Mouse (Mus musculus) A20 (cell line): Measurements from ENCODE around the gene Ifitm2.

Experiments used
- DNase-seq: peaks from one replicate; pipeline ENCODE4 v3.0.0-alpha.2; 2011; ENCODE audit warnings: low read depth, low spot score

The Ifitm2 gene

DNA sequence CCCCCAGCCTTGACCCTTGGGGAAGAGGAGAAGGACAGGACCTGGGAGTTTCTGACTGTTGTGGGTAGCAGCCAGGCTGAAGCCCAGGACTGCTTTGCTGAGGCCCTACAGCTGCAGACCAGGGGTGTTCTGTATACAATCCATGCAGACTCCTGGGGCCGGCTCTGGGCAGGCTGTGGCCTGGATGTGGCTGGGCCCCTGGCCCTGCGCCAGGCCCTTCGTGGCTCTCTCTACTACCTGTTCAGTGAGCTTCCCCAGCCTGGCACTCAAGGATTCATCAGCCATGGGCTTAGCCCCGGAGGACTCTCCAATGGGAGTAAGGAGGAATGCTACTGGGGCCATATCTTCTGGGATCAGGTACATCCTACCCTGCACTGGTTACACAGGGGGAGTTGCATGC is 12.4 kb downstream of the Ifitm2 start:
- no peak for DNase-seq

GRCm38 (mm10) chr7:140942811-140943210 is 13.0 kb downstream of the Ifitm2 start:
- no peak for DNase-seq

- no peak for DNase-seq
These were observed 13.4 kb downstream of the Ifitm2 start for GRCm38 (mm10) chr7:140942341-140942740.

DNA sequence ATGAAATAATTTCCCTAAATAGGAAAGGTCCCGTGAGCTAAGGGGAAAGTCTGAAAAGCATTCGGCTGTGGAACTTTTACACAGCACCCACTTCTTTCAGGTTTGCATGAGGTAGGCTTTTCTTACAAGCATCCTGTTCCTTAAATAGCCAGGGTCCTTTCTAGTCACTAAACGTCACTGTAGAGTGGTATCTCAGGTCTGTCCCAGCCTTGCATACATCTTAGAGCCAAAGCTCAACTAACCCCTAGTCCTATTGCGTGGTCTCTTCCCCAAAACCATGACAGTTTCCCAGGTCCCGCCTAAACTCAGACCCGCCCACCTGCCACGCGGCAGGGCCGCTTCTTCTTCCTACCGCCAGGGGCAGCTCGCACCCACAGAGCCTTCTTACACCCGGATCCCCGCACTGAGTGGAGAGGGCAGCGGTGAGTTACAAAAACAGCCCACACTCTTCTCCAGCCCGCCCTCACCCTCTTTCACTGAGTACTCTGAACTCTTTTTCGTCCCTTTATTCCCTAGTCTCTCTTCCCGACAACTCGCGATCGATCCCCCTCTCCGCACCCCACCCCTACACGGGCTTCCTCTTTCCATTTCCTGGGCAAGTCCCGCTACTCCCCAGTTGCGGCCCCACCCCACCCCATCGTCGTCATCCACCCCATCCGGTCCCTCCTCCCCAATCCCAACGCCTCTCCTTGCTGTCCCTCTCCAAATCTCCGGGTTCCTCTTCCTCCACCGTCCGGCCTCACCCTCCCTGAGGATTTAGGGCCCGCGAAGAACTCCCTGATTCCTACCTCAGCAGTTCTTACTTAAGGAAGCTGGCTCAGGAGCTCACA is 14.3 kb downstream of the Ifitm2 start, which contains the start of gene Pgghg:
Pgghg (plus strand) TSS at position 170 of the 830 bp plus-strand sequence.
- DNase-seq: peak; percentile 94

GRCm38 (mm10) chr7:140939669-140940171 is 16.1 kb downstream of the Ifitm2 start:
- no peak for DNase-seq

DNA sequence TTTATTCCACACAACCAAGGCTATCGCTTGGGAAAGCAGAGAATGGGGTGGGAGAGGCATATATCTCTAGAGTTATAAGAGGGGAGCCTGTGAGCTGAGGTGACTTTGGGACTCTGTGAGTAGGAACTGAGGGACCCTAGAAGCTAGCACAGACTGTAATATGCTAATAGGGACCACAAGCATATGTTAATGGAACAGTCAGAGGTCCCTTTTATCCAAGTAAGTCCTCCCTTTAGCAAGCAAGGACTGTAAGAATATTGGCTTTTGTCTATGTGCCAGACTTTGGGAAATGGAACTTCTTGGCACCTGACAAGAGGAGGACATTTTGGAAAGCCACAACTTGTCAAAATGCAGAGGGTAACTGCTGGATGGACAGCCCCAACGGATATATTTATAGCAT is 16.9 kb downstream of the Ifitm2 start:
- no peak for DNase-seq

GRCm38 (mm10) chr7:140938436-140938835 is 17.4 kb downstream of the Ifitm2 start:
- DNase-seq: peak; percentile 51

DNA sequence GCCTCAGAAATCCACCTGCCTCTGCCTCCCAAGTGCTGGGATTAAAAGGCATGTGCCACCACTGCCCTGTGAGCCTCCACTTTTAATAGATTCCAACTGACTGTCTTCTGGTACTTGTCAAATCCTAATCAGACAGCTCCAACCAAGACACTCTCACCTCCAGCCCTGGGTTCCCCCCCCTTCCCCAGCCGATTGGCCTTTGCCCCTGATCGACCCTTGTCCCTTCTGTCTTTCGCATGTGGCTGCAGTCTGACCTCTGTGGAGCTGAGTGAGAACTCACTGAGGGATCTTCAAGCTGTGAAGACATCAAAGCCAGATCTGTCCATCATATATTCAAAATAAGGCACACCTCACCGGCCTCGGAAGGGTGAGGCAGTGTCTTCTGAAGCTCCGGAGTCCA is 28.6 kb downstream of the Ifitm2 start:
- DNase-seq: no peak

DNA sequence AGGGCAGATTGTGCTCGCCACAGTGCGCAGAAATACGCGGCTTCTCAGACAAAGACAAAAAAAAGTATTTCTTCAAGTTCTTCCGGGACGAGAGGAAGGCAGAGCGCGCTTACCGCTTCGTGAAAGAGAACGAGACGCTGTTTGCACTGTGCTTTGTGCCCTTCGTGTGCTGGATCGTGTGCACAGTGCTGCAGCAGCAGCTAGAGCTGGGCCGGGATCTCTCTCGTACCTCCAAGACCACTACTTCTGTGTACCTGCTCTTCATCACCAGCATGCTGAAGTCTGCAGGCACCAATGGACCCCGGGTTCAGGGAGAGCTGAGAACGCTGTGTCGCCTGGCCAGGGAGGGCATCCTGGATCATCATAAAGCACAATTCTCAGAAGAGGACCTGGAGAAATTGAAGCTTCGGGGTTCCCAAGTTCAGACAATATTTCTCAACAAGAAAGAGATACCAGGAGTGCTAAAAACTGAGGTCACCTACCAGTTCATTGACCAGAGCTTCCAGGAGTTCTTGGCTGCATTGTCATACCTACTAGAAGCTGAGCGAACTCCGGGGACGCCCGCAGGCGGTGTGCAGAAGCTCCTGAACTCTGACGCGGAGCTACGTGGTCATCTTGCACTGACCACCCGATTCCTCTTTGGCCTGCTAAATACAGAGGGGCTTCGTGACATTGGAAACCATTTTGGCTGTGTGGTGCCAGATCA is 32.6 kb downstream of the Ifitm2 start:
- no peak for DNase-seq

- no peak for DNase-seq
These were observed 33.3 kb downstream of the Ifitm2 start for GRCm38 (mm10) chr7:140922398-140923069.

- no peak for DNase-seq
These were observed 34.4 kb downstream of the Ifitm2 start for GRCm38 (mm10) chr7:140921225-140921975.

DNA sequence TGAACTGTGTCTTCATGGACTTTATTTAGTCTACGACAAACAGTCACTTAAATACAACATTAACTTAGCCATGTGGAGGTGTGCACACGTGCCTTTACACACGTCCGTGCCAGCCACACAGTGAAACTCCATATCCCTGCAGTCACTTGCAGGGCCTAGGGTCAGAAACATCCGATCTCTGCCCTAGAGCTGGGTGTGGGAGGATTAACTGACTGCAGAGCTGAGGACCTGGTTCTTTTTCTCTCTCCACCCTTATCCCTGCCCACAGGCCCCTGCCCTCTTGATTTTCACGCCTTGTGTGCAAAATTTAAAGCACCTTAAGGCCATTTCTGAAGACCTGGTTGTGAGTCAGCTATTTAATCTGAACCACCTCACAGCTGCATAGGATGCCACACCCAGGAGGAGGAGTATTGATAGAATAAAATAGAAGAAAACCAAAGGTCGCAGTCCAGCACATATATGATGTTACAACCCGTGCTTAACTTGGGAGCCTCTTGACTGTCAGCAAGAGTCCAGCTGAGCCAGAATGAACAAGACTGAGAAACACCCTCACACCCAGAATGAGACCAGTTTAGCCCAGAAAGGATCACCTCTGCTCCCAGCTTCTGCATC is 35.3 kb downstream of the Ifitm2 start, which contains the start of gene Nlrp6:
Nlrp6 (plus strand) TSS at position 485 of the 612 bp plus-strand sequence.
- no peak for DNase-seq

- DNase-seq: no peak
These were observed 35.9 kb downstream of the Ifitm2 start for GRCm38 (mm10) chr7:140919911-140920310.

GRCm38 (mm10) chr7:140914031-140914690 is 41.6 kb downstream of the Ifitm2 start:
- DNase-seq: no peak

DNA sequence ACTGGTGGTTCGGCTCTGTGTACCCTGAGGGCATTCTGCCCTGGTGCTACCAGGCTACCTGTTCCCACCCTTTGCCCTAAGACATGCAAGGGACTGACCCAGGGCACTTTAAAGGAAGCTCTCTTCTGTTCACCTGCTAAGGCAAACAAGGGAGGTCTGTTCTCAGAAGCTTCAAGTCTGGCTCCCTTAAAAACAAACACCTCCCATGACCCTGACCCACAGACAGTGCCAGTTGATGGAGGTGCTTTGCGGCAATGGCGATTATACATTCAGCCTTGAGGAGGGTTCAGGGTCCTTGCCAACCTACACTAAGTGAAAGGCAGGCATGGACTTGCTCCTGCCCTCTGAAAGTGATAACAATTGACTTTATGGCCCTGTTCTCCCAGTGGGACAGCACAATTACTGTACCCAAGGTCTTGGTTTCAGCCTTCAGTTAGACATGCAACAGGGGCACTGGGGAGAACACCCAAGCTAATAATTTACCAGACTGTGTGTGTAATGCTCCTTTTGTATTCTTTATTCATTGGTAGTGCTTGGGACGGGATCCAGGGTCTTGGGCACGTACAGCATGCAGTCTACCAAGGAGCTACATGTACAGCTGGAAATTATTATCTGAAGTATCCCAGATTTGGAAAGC is 42.8 kb downstream of the Ifitm2 start:
- DNase-seq: no peak

DNA sequence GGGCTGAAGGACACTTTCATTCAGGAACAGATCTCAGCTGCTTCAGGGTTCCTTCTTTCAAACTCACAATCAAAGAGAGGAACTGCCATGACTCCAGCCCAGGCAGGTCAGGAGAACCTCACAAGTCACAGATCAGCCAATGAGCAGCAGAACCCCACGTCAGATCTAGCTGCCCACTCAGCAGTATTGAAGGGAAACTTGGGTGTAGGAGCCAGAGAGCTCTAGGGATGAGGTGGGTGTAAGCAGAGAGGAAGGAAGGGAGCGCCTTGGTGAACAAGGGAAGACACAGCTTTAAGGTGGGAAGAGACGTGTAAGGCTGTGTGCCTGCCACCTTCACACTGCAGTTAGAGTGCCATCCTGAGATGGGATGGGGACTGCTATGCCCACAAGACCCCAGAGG is 43.5 kb downstream of the Ifitm2 start:
- no peak for DNase-seq

- DNase-seq: peak; percentile 63
These were observed 47.1 kb downstream of the Ifitm2 start for GRCm38 (mm10) chr7:140908634-140909107.

DNA sequence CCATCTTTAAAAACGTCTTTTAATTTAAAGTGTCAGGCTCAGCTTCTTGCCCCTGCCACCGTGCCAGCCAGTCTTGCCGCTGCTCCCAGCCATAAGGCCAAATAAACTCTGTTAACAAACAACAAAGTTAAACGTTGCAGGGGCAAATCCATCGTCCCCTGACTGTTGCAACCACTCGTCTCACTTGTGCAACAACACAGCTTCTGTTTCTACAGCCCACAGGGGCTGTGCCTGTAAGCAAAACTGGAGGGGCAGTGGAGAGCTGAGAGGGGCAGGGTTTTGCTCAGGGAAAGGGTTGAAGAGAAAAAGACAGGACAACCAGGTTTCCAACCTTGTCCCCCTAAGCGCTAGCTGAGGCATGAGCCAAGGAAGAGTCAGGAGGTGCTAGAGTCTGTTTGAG is 47.6 kb downstream of the Ifitm2 start:
- no peak for DNase-seq

DNA sequence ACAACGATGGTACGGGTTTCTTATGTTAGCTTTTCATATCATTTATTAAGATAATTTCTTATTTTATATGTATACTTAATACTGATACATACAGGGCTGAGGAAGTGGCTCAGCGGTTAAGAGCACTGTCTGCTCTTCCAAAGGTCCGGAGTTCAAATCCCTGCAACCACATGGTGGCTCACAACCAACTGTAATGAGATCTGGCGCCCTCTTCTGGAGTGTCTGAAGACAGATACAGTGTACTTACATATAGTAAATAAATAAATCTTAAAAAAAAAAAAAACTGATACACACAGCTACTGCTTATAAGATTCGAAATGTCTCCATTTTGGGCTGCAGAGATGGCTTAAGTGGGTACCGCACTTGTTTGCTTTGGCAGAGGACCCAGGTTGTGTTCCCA is 48.1 kb downstream of the Ifitm2 start:
- DNase-seq: peak; percentile 9

GRCm38 (mm10) chr7:140907131-140907530 is 48.7 kb downstream of the Ifitm2 start:
- no peak for DNase-seq
